Mouse (Mus musculus): Measurements from ENCODE around the gene Ppp2r1a. TPM values are rescaled to one million over a fixed set of nuclear protein-coding genes. Genes with fewer than 3 reads are reported as not detected.
A peak's percentile ranks its signal among the peaks of the same experiment; 100 is the strongest.

Ppp2r1a gene
- 100 to 1,000 TPM; 250 to 386 (median 301) TPM for total RNA-seq (2022)

GRCm38 (mm10) chr17:20944985-20945891 lies at the start of gene Ppp2r1a:
TSS of gene Ppp2r1a (plus strand) at chr17:20945311.
- DNase-seq = peak; percentile 99

GRCm38 (mm10) chr17:20904991-20905390 lies 40.1 kb upstream of the Ppp2r1a start, which contains the start of gene Vmn1r231:
TSS of gene Vmn1r231 (minus strand) at chr17:20905091.
- DNase-seq = no peak

DNA sequence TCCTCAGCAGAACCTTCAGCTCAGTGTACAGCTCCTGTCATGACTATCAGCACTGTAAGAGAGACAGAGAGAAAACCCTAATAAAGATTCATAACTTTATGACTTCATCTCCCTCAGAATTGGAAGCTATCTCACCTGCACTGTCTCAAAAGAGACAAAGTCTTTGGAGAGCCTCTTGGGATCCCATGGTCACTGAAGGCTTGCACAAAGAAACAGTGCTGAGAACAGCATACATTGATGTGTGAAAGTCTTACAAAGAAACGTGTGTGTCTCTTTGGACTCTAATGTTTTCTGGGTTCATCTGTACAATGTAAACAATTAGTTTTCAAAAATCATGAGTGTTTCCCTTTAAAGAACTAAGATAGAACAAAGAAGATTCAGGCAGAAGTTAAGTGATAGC lies 25.5 kb upstream of the Ppp2r1a start, which contains the start of gene Vmn1r232:
Gene Vmn1r232 (minus strand): TSS at position 101 of the 400 bp plus-strand sequence.
- no peak for DNase-seq

DNA sequence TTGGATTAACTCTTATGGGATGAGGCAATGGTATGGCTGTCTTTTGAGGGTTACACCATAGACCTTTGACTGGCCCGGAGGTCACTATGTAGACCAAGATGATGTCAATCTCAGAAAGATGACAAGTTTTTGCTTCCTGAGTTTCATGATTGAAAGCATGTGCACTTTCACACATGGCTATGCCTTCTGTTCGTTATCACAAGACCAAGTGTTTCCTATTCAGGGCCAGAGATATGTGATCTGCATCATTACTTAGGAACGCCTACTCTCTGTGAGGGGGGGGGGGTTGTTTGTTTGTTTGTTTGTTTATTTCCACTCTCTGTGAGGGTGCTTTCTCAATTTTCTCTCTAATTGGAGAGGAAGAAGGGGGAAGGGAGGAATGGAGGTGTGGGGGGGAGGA lies 885 bp upstream of the Ppp2r1a start:
- no peak for DNase-seq

DNA sequence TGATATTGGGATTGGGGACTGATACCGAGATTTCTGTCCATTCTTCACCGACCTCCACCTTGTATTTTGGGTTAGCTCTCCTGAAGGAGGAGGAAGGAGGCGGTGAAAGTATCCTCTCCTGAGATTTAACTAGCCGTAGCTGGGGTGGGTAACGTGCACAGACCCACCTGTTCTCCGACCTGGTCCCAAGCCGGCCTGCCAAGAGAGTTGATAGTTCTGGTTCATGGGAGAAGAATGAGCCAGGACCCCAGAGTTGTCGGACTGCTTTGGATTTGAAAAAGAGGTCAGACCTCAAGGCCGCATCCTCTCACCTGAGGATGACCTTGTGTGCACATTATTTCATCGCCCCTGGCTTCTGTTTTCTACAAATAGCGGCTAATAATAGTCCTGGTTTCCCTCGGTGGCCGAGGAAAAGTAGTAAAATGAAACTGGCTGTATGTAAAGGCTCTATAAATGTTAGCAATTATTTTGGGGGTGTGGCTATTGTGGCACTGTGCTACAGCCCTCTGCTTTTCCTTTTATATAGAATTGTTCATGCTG lies 985 bp downstream of the Ppp2r1a start:
- DNase-seq = no peak

- no peak for DNase-seq
Measured at GRCm38 (mm10) chr17:20946636-20947035, 1.5 kb downstream of the Ppp2r1a start.

DNA sequence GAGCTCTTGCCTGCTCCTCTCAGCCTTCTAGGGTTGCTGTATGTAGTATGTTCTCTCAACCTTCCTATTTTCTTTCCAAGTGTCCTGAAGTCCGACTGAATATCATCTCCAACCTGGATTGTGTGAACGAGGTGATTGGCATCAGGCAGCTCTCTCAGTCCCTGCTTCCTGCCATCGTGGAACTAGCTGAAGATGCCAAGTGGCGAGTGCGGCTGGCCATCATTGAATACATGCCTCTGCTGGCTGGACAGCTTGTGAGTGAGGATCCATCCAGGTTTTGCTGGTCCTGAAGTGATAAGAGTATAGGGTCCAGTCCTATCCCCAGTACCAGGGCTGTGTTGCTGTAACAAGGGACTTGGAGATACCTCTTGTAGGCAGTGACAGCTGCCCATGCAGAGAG lies 15.3 kb downstream of the Ppp2r1a start:
- DNase-seq = no peak

DNA sequence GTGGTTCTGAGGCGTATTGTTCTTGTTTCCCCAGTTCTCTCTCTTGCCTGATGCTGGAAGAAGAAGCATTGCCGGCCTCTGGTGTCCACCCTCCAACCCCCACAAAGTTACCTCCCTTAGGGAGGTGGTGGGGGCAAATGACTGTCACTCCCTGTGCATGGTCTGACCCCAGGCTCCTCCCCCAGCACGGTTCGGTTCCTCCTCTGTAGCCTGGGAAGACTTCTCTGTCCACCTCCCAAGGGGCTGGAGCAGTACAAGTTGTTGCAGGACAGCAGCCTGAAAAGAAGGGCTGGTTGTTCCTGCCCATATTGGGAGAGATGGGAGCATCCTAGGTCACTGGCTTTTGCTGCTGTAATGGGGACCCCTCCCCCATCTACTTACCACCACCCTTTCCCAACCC lies 20.3 kb downstream of the Ppp2r1a start:
- no peak for DNase-seq

DNA sequence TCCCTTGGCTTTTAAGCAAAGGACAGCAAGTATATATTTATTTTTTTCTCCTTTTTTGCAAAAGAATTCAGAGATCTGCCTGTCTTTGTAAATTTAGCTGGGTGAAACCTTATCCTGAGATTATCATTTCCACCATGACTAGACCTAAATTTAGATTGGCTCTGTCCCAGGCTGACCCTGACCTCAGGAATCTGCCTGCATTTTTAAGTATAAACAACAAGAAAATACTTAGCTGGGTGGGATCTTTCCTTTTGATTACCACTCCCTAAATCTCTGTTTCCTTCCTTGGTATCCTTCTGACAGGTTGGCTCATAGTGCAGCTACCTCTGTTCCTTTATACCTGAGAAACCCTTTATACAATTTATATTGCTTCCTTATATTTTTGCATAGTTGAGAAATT lies 21.6 kb downstream of the Ppp2r1a start:
- no peak for DNase-seq

GRCm38 (mm10) chr17:20993716-20994115 lies 48.6 kb downstream of the Ppp2r1a start:
- DNase-seq = no peak

DNA sequence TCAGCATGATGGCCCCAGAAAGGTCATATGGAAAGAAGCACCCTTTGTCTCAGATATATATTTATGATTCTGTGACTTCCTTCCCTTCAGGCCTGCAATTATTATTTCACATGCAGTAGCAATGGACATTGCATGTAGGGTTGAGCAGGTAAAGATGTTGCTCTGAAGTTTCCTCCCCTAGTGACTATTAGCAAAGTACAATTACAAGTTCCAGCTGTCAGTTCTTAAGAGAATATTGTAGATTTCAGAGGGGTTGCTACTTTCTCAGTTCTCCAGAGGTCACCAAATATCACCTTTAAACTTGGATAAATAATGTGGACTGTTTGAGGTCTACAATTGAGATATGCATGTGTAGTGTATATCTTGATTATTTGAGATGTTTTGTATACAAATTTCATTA lies 51.3 kb downstream of the Ppp2r1a start, which contains the start of gene Vmn1r233:
Gene Vmn1r233 (minus strand): TSS at position 101 of the 400 bp plus-strand sequence.
- DNase-seq = no peak

GRCm38 (mm10) chr17:21008382-21009331 lies 63.5 kb downstream of the Ppp2r1a start, which contains the start of gene Zfp160:
TSS of gene Zfp160 (plus strand) at chr17:21008903.
- DNase-seq = peak; percentile 88

DNA sequence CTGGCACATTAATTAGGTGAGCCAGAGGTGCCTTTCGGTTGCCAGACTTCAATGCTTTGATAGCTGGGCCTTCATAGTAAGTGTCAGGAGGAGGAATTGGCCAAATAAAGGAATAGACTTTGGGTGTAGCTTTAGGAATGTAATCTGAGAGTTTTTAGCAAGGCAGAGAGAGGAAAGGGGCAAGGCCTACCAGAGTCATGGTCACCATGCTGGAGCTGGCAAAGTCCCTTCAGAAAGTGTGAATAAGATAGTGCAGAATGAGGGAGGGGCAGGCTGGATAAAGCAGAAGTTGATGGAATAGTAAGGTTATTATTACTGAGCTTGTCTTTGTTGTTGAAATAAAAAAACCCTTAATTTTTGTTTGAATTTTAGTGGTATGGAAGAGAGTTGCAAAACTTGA lies 64.6 kb downstream of the Ppp2r1a start:
- no peak for DNase-seq

Other genes starting within 250 kb of the Ppp2r1a start
- gene Vmn1r227, start 215.5 kb upstream of the Ppp2r1a start, total RNA-seq (2022) = not detected
- not detected for gene Vmn1r228, start 159.2 kb upstream of the Ppp2r1a start, total RNA-seq (2022)
- under 1 TPM in 1 of 4 experiments, not detected in 3; 0.03 TPM for gene Vmn1r229, start 133.8 kb upstream of the Ppp2r1a start, total RNA-seq (2022)
- not detected for gene Vmn1r230, start 104.9 kb upstream of the Ppp2r1a start, total RNA-seq (2022)
- gene Vmn1r231, start 40.2 kb upstream of the Ppp2r1a start, total RNA-seq (2022) = not detected
- under 1 TPM in 1 of 4 experiments, not detected in 3; 0.18 TPM for gene Vmn1r232, start 25.6 kb upstream of the Ppp2r1a start, total RNA-seq (2022)
- gene Vmn1r233, start 51.2 kb downstream of the Ppp2r1a start, total RNA-seq (2022) = under 1 TPM in 1 of 4 experiments, not detected in 3; 0.05 TPM
- 10 to 100 TPM; 17.3 to 28.0 (median 21.0) TPM for gene Zfp160, start 63.6 kb downstream of the Ppp2r1a start, total RNA-seq (2022)

Measured in adrenal gland, adult 8-10 months (tissue).